Mouse (Mus musculus) inflammation-experienced regulatory T-cells, adult 6 months (primary cell): Measurements from ENCODE around the gene Stox2. TPM values are rescaled to one million over a fixed set of nuclear protein-coding genes. Genes with fewer than 3 reads are reported as not detected.

Experiments used
- ATAC-seq: one replicate; pipeline ENCODE4 v1.8.0; 2017
- polyA plus RNA-seq, 3 experiments: library from polyadenylated mRNA; unstranded; fragments of 100-300 nt; shearing (Covaris generic); gene quantifications; one replicate each; pipeline ENCODE4 v1.2.1; 2017

Stox2 gene
- polyA plus RNA-seq, 3 experiments from 2014 or later, result 0.18 TPM; not detected in 2

GRCm38 (mm10) chr8:47288866-47289541 is 157.2 kb downstream of the Stox2 start:
- no peak for ATAC-seq

GRCm38 (mm10) chr8:47288131-47288865 is 157.9 kb downstream of the Stox2 start:
- ATAC-seq, result no peak

- no peak for ATAC-seq
Observed at GRCm38 (mm10) chr8:47287641-47288130, 158.5 kb downstream of the Stox2 start.

- no peak for ATAC-seq
Observed at GRCm38 (mm10) chr8:47287201-47287621, 159.0 kb downstream of the Stox2 start.

GRCm38 (mm10) chr8:47286081-47286700 is 160.0 kb downstream of the Stox2 start:
- no peak for ATAC-seq

- ATAC-seq, result no peak
Observed at GRCm38 (mm10) chr8:47285435-47285834, 160.7 kb downstream of the Stox2 start.

- ATAC-seq, result no peak
Observed at GRCm38 (mm10) chr8:47284329-47285326, 161.5 kb downstream of the Stox2 start.

- ATAC-seq, result no peak
Observed at GRCm38 (mm10) chr8:47279898-47280297, 166.3 kb downstream of the Stox2 start.

- no peak for ATAC-seq
Observed at GRCm38 (mm10) chr8:47278211-47278610, 168.0 kb downstream of the Stox2 start.

GRCm38 (mm10) chr8:47268931-47269330 is 177.2 kb downstream of the Stox2 start:
- ATAC-seq, result no peak

GRCm38 (mm10) chr8:47268062-47268822 is 177.9 kb downstream of the Stox2 start:
- ATAC-seq, result no peak

- ATAC-seq, result no peak
Observed at GRCm38 (mm10) chr8:47263070-47263843, 182.9 kb downstream of the Stox2 start.

- ATAC-seq, result no peak
Observed at GRCm38 (mm10) chr8:47260751-47261474, 185.2 kb downstream of the Stox2 start.

GRCm38 (mm10) chr8:47250832-47251231 is 195.3 kb downstream of the Stox2 start:
- no peak for ATAC-seq

- no peak for ATAC-seq
Observed at GRCm38 (mm10) chr8:47245116-47245515, 201.0 kb downstream of the Stox2 start.

GRCm38 (mm10) chr8:47244202-47244601 is 202.0 kb downstream of the Stox2 start:
- no peak for ATAC-seq

- no peak for ATAC-seq
Observed at GRCm38 (mm10) chr8:47243631-47244030, 202.5 kb downstream of the Stox2 start.

GRCm38 (mm10) chr8:47243016-47243630 is 203.0 kb downstream of the Stox2 start:
- ATAC-seq, result no peak
